Mouse (Mus musculus) lung, embryonic 15.5 days (tissue): Measurements from ENCODE around the gene Atpif1. TPM values are rescaled to one million over a fixed set of nuclear protein-coding genes. Genes with fewer than 3 reads are reported as not detected.
A peak's percentile ranks its signal among the peaks of the same experiment; 100 is the strongest.
"Not testable (repeated sequence)": the region's sequence is repeated elsewhere in the genome, so short reads cannot be mapped to it uniquely, and the experiment has no call there.

ENCODE experiments used
- ATAC-seq: fragments of 200-750 bp; cut with Nextera tagmentation; 2 replicates; pipeline ENCODE4 v1.8.0; 2017; ENCODE audit warnings: moderate number of reproducible peaks, borderline replicate concordance; ENCODE audit not compliant: low FRiP score, low TSS enrichment; ENCODE audit errors: extremely low read depth
- H3K27ac ChIP-seq: fragments of 300-500 bp; sonication (generic); 2 replicates; pipeline ENCODE4 v1.5.1; 2015; ENCODE audit warnings: moderate library complexity, mild to moderate bottlenecking, inconsistent platforms
- H3K27me3 ChIP-seq: fragments of 300-500 bp; sonication (generic); 2 replicates; pipeline ENCODE4 v1.6.1; 2015; ENCODE audit warnings: inconsistent platforms
- H3K36me3 ChIP-seq: fragments of 300-500 bp; sonication (generic); 2 replicates; pipeline ENCODE4 v1.6.1; 2015; ENCODE audit warnings: inconsistent platforms
- H3K4me1 ChIP-seq: fragments of 300-500 bp; sonication (generic); 2 replicates; pipeline ENCODE4 v1.6.1; 2015; ENCODE audit warnings: inconsistent platforms
- H3K4me2 ChIP-seq: fragments of 300-500 bp; sonication (generic); 2 replicates; pipeline ENCODE4 v1.6.1; 2015; ENCODE audit warnings: inconsistent platforms, mild to moderate bottlenecking, moderate library complexity
- H3K4me3 ChIP-seq: fragments of 300-500 bp; sonication (generic); 2 replicates; pipeline ENCODE4 v1.5.1; 2015; ENCODE audit warnings: mild to moderate bottlenecking, inconsistent platforms
- H3K9ac ChIP-seq: fragments of 300-500 bp; sonication (generic); 2 replicates; pipeline ENCODE4 v1.6.1; 2015; ENCODE audit warnings: inconsistent platforms
- H3K9me3 ChIP-seq: fragments of 300-500 bp; sonication (generic); 2 replicates; pipeline ENCODE4 v1.6.1; 2016; ENCODE audit warnings: inconsistent platforms
- WGBS: fragments of 180-500 bp; shearing (Covaris S2); methylation state at CpG from one replicate; pipeline ENCODE4 v1.1.7; 2015; 5-methylcytosine and 5-hydroxymethylcytosine counted together
- polyA plus RNA-seq: library from polyadenylated mRNA; unstranded; fragments of >200 nt; fragmentation: Nextera tagmentation; extraction: Ambion mirVana; gene quantifications from 2 replicates; pipeline ENCODE4 v1.2.1, GENCODE M21; 2015

The Atpif1 gene
- polyA plus RNA-seq, result 913 and 923 TPM in 2 replicates

- Histone ChIP-seq H3K27me3 (no peaks in the 10 kb centered on the region), H3K9me3 (no peaks in the 10 kb centered on the region), H3K36me3 (peaks cover 23% of the 10 kb centered on the region), H3K9ac (peak within 1 kb of the TSS; percentile 73), H3K4me3 (peak within 1 kb of the TSS; percentile 66), H3K27ac (peak within 1 kb of the TSS; percentile 95), H3K4me2 (peak within 1 kb of the TSS; percentile 72), H3K4me1 (peaks cover 44% of the 10 kb centered on the region)
- ATAC-seq, result peak; percentile 85
- under 1% methylated on average over 63 of the region's 63 CpGs for WGBS
Measured at GRCm38 (mm10) chr4:132532981-132533916, at the start of gene Atpif1. TSS of gene Atpif1 (minus strand) at chr4:132533659.

- Histone ChIP-seq H3K4me1 (peaks cover 17% of the 10 kb centered on the region), H3K9ac (no peak overlapping the region), H3K4me2 (no peak overlapping the region), H3K27me3 (no peaks in the 10 kb centered on the region), H3K27ac (peak overlapping the region; percentile 15; the same call in 1 of the 2 replicates), H3K9me3 (no peaks in the 10 kb centered on the region), H3K36me3 (no peaks in the 10 kb centered on the region), H3K4me3 (no peak overlapping the region)
- ATAC-seq, result no peak
- WGBS, result 85% methylated on average over 1 of the region's 1 CpGs
Measured at GRCm38 (mm10) chr4:132574809-132575347, 41.4 kb upstream of the Atpif1 start.

- 29% methylated on average over 11 of the region's 11 CpGs for WGBS
- peaks cover 17% of the 10 kb centered on the region for H3K4me1 ChIP-seq
- no peak overlapping the region for H3K4me3 ChIP-seq
- peak overlapping the region; percentile 12; the same call in 1 of the 2 replicates for H3K4me2 ChIP-seq
- no peaks in the 10 kb centered on the region for H3K9me3 ChIP-seq
- H3K36me3 ChIP-seq, result no peaks in the 10 kb centered on the region
- H3K27ac ChIP-seq, result peak overlapping the region; percentile 58
- H3K9ac ChIP-seq, result no peak overlapping the region
- ATAC-seq, result peak; percentile 81; the same call in 1 of the 2 replicates
- H3K27me3 ChIP-seq, result no peaks in the 10 kb centered on the region
Measured at GRCm38 (mm10) chr4:132573327-132573726, 39.9 kb upstream of the Atpif1 start.

DNA sequence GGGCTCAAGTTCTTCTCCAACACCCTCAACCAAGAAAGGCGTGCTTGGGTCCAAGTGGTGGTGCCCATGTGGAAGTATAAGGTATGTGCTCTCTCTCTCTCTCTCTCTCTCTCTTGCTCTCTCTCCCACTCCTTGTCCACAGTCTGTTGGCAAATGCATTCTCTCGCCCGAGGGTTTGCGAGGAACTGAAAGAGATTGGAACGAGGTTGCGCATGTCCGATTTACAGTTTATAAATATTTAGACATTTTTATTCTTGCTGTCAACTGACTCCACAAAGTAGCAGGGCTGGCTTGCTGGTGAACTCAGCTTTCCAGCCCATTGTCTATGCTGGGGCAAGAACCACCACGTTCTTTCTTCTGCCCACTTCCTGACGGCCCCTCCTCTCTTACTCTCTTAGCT is 37.7 kb upstream of the Atpif1 start:
- H3K9ac ChIP-seq, result no peak overlapping the region
- H3K4me1 ChIP-seq, result peaks cover 22% of the 10 kb centered on the region
- H3K4me2 ChIP-seq, result no peak overlapping the region
- WGBS, result 48% methylated on average over 9 of the region's 9 CpGs
- H3K36me3 ChIP-seq, result no peaks in the 10 kb centered on the region
- H3K4me3 ChIP-seq, result no peak overlapping the region
- no peak for ATAC-seq
- H3K27ac ChIP-seq, result peak overlapping the region; percentile 69
- no peaks in the 10 kb centered on the region for H3K27me3 ChIP-seq
- H3K9me3 ChIP-seq, result no peaks in the 10 kb centered on the region

- no peak overlapping the region for H3K27ac ChIP-seq
- no peak overlapping the region for H3K9ac ChIP-seq
- H3K9me3 ChIP-seq, result no peaks in the 10 kb centered on the region
- H3K27me3 ChIP-seq, result no peaks in the 10 kb centered on the region
- peaks cover 25% of the 10 kb centered on the region for H3K4me1 ChIP-seq
- 93% methylated on average over 5 of the region's 5 CpGs for WGBS
- no peaks in the 10 kb centered on the region for H3K36me3 ChIP-seq
- H3K4me2 ChIP-seq, result no peak overlapping the region
- H3K4me3 ChIP-seq, result no peak overlapping the region
- no peak for ATAC-seq
Measured at GRCm38 (mm10) chr4:132569115-132569514, 35.7 kb upstream of the Atpif1 start.

GRCm38 (mm10) chr4:132567361-132567779 is 33.9 kb upstream of the Atpif1 start:
- Histone ChIP-seq H3K4me3 (no peak overlapping the region), H3K4me1 (peaks cover 24% of the 10 kb centered on the region; the same call in 1 of the 2 replicates), H3K27me3 (no peaks in the 10 kb centered on the region), H3K9ac (no peak overlapping the region), H3K36me3 (no peaks in the 10 kb centered on the region), H3K9me3 (no peaks in the 10 kb centered on the region), H3K27ac (no peak overlapping the region), H3K4me2 (no peak overlapping the region)
- 46% methylated on average over 9 of the region's 9 CpGs for WGBS
- no peak for ATAC-seq

- Histone ChIP-seq H3K4me2 (no peak overlapping the region), H3K27ac (no peak overlapping the region), H3K9me3 (no peaks in the 10 kb centered on the region), H3K27me3 (no peaks in the 10 kb centered on the region), H3K36me3 (no peaks in the 10 kb centered on the region), H3K4me1 (peaks cover 19% of the 10 kb centered on the region; the same call in 1 of the 2 replicates), H3K9ac (no peak overlapping the region), H3K4me3 (no peak overlapping the region)
- WGBS, result 65% methylated on average over 12 of the region's 12 CpGs
- no peak for ATAC-seq
Measured at GRCm38 (mm10) chr4:132565089-132565747, 31.8 kb upstream of the Atpif1 start.

DNA sequence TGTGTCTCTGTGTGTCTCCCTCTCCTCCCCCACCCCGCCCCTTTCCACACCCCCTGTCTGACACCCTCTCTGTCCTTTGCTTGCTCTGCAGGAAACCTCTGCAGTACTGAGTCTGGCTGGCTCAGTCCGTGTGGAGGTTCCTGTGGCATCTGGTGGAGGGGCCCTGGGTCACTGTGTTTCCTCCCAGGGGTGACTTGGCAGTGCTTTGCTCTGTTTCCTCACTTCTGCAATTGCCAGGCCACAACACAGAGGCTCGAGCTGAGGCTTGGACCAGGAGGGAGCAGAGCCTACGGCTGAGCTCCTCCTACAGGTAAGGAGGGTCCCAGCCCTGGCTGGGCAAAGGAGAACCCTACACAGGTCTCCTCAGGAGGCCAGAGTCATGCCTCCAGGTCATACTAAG is 30.5 kb upstream of the Atpif1 start, which contains the start of gene Ptafr:
Gene Ptafr, plus strand, starts transcription at position 103 of the 400 bp plus-strand sequence.
- peak; percentile 32; the same call in 1 of the 2 replicates for ATAC-seq
- Histone ChIP-seq H3K4me2 (no peak within 1 kb of the TSS), H3K27ac (peak within 1 kb of the TSS; percentile 7; the same call in 1 of the 2 replicates), H3K27me3 (no peaks in the 10 kb centered on the region), H3K9ac (no peak within 1 kb of the TSS), H3K36me3 (no peaks in the 10 kb centered on the region), H3K9me3 (no peaks in the 10 kb centered on the region), H3K4me1 (peaks cover 17% of the 10 kb centered on the region; the same call in 1 of the 2 replicates), H3K4me3 (no peak within 1 kb of the TSS)
- WGBS, result 17% methylated on average over 4 of the region's 4 CpGs

- 72% methylated on average over 3 of the region's 3 CpGs for WGBS
- Histone ChIP-seq H3K9ac (no peak overlapping the region), H3K4me1 (peaks cover 17% of the 10 kb centered on the region; the same call in 1 of the 2 replicates), H3K27ac (no peak overlapping the region), H3K27me3 (no peaks in the 10 kb centered on the region), H3K4me2 (no peak overlapping the region), H3K9me3 (no peaks in the 10 kb centered on the region), H3K36me3 (no peaks in the 10 kb centered on the region), H3K4me3 (no peak overlapping the region)
- no peak for ATAC-seq
Measured at GRCm38 (mm10) chr4:132563261-132563660, 29.8 kb upstream of the Atpif1 start.

DNA sequence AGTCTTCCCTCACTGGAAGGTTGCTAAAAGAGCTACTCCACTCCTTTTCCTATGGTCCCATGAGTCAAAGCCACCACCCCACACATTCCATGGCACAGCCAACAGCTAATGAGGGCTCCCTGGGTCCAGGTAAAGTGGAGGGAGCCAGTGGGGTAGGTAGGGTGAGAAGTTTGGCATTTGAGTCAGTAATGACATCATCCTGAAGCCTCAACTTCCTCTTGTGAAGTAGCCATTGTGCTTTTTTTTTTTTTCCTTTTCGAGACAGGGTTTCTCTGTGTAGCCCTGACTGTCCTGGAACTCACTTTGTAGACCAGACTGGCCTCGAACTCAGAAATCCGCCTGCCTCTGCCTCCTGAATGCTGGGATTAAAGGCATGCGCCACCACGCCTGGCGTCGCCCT is 22.1 kb upstream of the Atpif1 start:
- WGBS, result 91% methylated on average over 7 of the region's 7 CpGs
- not testable (repeated sequence) for H3K9me3 ChIP-seq, H3K27ac ChIP-seq, H3K4me3 ChIP-seq, H3K27me3 ChIP-seq, H3K4me2 ChIP-seq, ATAC-seq, H3K4me1 ChIP-seq, H3K9ac ChIP-seq
- H3K36me3 ChIP-seq, result peaks cover 36% of the 10 kb centered on the region

DNA sequence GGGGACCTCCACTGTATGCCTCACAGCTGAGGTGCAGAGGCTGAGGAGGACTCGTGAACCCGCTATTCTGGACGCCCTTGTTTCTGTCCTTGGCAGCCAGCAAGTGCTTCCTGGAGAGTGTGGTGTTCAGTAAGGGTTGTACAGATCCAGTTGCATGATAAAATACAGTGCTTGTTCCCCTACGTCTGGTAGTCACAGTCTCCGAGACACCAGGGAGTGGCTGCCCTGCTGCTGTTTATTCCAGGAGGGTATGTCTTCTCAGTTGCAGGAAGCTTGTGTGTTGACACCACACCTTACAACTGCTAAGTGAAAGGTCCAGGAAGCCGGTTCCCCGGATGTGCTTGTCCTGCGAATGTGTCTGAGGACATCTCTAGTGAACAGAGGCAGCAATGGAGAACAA is 21.2 kb upstream of the Atpif1 start:
- ATAC-seq, result no peak
- Histone ChIP-seq H3K27me3 (no peaks in the 10 kb centered on the region), H3K4me3 (no peak overlapping the region), H3K4me1 (no peaks in the 10 kb centered on the region), H3K36me3 (peaks cover 44% of the 10 kb centered on the region), H3K4me2 (no peak overlapping the region), H3K9me3 (no peaks in the 10 kb centered on the region), H3K27ac (0 out of 2 replicates have a peak overlapping the region, but pooled peaks have one; percentile 15), H3K9ac (no peak overlapping the region)
- WGBS, result 60% methylated on average over 8 of the region's 8 CpGs
